Mouse (Mus musculus) gastrocnemius, postnatal 4 days (tissue): ENCODE measurements around the gene Etv3. TPM values are rescaled to one million over a fixed set of nuclear protein-coding genes. Genes with fewer than 3 reads are reported as not detected.
"Not testable (repeated sequence)": the region's sequence is repeated elsewhere in the genome, so short reads cannot be mapped to it uniquely, and the experiment has no call there.

Experiments
- DNase-seq, 2 experiments: peaks; one replicate each; pipeline ENCODE4 v3.0.0; 2021 to 2022; ENCODE audit warnings: low spot score in 2 of 2, mixed read lengths in 2 of 2
- long read RNA-seq, 2 experiments: library from polyadenylated mRNA; stranded (forward); transcript quantifications; one replicate each; pipeline ENCODE4 v2.0.0; 2021
- total RNA-seq, 2 experiments: library from RNA; stranded (reverse); gene quantifications; 2 replicates each; pipeline ENCODE4 v1.2.3; 2021

Etv3 gene
- 10 to 100 TPM; 14.3 to 15.3 TPM for total RNA-seq
- long read RNA-seq, experiment 1, full-length matches to known transcripts = 5 of 9 reads
- long read RNA-seq, experiment 1, partial matches to known transcripts = 1 of 9 reads
- long read RNA-seq, experiment 1, other reads (novel, unspliced or antisense) = 3 of 9 reads
- long read RNA-seq, experiment 2, full-length matches to known transcripts = 3 of 8 reads
- long read RNA-seq, experiment 2, partial matches to known transcripts = 5 of 8 reads
- long read RNA-seq, experiment 2, other reads (novel, unspliced or antisense) = 0 of 8 reads

DNA sequence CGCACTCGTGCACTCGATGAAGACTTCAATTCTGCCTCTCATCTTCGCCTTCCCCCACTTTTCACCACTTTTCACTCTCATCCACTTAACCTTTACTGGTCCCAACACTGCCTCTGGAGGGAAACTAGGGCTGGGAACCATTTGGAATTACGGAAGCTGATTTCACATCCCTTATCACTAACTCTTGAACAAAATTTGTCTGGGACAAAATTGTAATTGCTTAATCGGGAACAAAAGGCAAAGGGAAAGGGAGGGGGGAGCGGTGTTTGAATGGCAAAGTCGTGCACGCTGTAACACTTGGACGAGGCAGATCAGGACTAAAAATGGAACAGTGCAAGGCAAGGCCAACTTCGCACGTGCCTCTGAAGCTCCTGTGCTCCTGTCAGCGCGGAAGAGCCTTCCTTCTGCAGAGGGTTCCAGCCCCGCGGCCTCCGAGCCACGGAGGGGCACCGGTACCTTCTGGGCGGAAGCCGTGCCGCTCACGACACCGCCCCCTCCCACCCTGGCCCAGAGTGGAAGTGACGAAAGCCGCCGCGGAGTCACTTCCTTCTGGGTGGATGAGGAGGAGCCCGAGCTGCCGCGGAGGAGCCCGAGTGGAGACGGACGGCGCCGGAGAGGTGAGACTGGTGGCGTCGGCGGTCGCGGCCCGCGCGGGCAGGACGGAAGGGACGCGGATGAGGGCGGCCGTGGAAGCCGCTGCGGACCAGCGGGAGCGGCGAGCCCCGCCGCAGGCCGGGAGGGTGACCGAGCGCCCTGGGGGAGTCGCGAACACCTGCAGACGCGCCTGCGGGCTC is at the start of gene Etv3:
Etv3 (plus strand) TSS at position 365 of the 794 bp plus-strand sequence.
- DNase-seq = peak; percentile 77 to 86

DNA sequence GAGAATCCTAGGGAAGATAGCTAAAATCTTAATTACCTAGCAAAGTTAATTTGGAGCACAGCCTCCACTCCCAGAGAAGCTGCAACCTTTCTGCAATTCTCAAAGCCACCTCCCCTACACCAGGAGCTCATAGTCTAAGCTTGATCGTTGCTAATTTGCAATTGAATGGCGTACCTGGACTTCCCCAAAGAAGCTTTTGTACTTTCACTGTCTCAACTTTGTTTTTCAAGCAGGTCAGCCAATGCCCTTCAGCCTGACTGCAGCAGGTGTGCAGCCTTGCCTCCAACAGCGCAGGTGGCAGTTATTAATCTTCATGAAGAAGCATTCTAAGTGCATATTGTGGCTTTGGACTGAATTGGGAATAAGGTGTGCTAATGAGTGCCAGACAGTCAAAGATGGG is 47.3 kb upstream of the Etv3 start:
- DNase-seq = not testable (repeated sequence)

DNA sequence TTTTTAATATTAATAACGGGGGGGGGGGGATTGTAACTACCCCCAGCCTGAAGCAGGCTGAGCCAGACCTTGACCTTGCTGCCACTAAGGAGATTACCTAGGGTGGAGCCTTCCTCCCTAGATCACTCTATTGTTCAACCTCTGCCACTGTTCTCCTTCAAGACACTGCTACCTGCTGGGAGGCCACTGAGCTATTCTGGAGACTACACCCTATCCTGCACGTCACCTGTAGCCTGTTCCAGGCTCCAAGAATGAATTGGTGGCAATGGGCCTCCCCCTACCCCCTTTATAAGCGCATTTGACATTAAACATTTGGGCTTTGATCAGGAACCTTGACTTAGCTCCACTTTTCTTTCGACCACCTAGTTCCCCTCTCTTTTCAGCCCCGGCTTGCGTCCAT is 46.6 kb upstream of the Etv3 start:
- not testable (repeated sequence) for DNase-seq

DNA sequence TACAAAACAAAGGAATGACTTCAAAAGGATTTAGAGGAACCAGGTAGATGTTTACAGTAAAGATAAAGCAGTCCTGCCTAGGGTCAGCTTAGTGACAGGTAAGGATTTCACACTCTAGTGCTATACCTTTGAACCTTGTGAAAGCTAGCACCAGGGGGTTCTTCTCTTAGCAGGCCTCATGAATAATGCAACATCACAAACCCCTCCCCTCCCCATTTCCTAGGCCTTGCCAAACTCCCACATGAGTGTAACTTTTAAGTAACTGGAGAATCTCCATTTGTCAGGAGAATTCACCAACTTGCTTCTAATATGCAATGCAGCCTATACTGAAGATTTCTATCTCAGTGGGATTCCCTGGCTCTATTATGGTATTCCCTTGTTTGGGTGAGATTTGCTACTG is 46.0 kb upstream of the Etv3 start:
- not testable (repeated sequence) for DNase-seq

DNA sequence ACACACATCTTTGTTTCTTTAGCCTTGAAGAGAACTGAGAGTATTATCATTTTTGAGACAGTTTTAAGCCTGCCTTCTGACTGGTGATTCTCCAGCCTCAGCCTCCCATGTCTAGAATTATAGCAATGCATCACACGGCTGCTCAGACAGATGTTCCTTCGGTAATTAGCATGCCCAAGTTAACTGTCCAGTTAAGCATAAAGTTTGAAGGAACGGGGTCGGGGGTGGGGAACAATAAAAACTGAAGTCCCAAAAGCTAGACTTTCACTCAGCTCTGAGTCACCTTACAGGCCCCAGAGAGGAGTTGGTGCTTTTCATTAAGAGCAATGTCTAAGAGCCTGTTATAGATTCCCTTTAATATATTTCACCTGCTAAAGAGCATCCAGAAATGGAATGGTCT is 37.8 kb upstream of the Etv3 start:
- no peak for DNase-seq

DNA sequence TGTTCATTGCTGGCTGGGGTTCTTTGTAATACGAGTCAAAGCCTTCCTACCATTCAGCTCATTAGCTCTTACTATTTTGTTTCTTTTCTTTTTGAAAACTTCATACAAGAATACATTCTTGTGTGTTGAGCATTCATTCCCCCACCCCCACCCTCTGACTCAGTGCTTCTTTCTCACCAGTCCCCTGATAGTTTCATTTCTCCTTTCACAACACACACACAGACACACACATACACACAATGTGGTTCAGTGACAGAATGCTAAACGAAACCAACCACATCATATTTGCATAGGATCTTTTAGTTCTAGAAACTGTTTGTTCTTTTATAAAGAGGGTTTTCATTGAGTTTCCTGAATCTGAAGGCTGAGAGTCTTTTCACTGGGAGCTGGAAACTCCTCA is 37.3 kb upstream of the Etv3 start:
- DNase-seq = no peak

DNA sequence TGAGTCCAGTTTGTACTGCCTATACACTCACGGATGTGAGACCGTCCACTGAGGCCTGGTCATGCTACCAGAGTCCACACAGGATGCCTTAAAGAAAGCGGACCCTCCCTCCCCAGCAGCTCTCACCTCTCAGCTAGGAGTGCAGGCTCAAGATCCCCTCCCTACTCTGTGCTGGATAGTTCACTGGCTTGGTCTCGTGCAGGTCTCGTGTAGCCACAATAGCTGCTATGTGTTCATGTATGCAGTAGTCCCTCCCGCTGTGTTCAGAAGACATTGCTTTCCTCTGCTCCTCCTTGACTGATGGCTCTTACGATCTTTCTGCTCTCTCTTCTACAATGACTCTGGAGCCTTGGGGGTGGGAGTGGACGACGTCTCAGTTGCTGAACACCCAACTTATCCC is 26.9 kb upstream of the Etv3 start:
- no peak for DNase-seq

DNA sequence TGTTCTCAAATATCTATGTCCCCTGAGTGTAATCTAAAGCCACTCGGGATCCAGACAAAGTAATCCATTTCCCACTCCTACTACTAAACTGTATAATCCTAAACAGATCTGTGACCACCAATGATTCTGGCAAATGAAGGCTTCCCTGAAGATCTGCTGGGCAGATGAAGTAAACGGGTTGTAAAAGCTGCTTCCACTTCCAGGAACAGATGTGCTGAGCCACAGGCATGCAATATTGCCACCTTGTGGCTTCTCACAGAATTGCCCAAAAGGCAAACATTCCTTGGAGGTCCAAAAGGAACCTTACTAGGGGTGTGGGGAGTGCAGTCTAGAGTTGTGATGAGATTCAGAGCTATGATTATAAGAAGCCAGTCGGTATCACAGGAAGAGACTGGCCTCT is 26.1 kb upstream of the Etv3 start:
- DNase-seq = peak; percentile 49 to 70

DNA sequence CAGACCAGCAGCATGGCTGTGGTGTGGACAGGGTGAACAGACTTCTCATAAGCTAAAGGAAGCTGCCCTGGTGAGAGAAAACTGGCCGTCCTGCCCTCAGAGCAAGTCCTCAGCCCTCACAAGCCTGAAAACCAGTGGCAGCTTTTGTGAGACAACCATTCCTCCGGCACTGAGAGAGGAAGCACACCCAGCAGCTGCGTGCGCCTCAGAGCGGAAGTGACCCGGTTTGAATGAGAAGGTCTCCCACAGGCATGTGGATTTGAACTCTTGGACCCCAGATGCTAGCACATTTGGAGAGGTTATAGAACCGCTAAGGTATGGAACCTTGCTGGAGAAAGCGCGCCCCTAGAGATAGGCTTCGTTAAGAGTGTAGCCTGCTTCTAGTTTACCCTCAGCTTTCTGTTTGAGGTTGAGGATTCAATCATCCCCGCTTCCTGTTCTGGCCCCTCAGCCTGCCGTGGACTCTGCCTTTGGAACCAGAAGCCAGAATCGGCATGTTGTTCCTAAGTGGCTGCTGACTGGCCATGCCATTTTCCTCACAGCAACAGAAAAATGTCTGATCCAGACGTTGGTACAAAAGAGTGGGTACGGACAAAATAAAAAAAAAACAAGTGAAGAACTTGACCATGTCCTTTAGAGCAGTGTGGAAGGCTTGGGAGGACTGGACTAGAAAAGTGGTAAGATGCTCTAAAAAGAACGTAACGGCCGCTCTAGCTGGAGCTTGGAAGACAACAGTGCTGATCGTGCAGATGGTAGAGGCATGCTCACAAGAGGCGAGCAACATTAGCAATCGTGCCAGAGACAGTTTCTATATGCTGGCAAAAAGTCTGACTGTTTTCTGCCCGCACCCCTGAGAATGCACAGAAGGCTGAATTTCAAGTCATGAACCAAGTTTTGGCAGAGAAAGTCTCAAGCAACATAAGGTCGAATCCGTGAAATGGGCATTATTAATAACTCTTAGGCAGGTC is 24.8 kb upstream of the Etv3 start:
- no peak for DNase-seq

DNA sequence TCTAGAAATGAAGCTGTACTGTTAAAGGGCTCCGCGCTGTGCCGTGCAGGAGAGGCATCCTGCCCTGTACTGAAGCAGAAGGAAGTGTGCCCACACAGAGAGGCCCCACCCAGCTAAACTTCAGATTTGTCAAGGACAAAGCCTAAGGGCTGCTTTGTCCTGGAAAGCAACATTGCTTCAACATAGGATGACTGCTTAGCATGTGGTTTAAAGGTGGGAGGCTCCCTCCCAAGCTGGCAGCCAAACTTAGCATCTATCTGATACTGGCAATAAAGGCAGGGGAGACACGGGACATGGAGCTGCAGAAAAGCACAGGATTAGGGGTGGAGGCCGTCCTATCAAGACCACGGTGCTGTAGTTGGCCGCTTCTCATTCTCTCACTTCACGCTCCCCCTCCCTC is 24.1 kb upstream of the Etv3 start:
- DNase-seq = no peak

DNA sequence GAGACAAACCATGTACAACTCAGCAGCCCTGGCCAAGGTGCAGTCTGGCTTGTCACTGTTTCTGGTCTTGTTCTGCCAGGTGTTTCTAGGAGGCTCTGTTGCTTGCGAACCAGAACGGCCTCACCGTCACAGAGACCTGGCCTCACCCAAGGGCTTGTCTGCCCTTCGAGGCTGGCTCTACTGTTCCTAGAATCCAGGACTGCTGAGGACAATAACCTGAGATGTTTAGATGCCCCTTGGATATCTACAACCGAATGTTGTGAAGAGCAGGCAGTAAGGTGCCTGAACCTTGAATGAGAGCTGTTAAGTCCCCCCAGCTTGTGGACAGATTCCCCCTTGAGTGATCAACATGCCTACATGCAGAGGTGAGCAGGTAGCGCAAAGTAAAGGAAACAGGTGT is 22.4 kb upstream of the Etv3 start:
- no peak for DNase-seq

DNA sequence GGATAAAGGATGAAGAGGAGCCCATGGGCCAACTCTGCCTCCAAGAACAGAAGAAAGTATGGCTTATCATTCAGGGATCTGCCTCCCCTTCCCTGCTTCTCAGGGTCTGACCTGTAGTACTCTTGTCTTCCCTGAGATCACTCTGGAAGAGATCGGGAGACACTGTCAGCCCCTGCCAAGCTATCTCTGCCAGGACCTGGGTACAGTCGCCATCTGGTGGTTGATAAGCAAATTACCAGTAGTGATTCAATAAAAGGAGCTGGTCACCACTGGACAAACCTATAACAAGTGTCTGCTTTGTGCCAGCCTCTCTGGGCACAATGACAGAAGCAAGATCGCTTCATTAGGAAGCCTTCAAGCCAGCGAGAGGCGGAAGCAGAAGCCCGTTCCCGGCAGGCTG is 20.9 kb upstream of the Etv3 start:
- no peak for DNase-seq

DNA sequence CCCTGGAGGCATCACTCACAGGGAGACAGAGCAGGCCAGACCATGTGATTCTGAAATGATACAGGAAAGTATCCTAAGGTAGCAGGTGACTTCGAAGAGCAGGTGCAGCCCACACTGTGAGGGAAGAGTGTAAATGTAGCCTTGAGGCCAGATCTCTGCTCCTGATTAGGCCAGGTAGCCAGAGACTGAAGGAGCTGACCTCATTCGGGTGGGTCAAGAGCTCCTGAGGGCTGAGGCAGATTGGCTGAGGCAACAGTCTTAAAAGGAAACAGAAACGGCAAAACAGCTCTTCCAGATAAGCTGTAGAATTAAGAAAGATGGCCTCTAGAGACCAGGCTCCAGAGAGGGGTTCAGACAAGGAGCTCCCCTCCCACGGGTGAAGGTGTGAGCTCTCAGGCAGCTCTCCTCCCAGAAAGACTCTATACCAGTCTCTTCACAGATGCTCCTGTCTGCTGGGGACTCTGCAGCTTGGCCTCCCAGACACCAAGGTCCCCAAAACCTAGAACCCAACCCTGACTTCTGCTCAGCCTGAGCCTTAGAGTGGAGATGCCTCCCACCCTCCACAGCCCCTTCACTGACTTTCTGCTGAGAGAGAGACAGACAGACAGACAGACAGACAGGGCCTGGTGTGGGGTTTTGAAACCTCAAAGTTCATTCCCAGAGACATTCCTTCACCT is 20.3 kb upstream of the Etv3 start:
- DNase-seq = no peak

DNA sequence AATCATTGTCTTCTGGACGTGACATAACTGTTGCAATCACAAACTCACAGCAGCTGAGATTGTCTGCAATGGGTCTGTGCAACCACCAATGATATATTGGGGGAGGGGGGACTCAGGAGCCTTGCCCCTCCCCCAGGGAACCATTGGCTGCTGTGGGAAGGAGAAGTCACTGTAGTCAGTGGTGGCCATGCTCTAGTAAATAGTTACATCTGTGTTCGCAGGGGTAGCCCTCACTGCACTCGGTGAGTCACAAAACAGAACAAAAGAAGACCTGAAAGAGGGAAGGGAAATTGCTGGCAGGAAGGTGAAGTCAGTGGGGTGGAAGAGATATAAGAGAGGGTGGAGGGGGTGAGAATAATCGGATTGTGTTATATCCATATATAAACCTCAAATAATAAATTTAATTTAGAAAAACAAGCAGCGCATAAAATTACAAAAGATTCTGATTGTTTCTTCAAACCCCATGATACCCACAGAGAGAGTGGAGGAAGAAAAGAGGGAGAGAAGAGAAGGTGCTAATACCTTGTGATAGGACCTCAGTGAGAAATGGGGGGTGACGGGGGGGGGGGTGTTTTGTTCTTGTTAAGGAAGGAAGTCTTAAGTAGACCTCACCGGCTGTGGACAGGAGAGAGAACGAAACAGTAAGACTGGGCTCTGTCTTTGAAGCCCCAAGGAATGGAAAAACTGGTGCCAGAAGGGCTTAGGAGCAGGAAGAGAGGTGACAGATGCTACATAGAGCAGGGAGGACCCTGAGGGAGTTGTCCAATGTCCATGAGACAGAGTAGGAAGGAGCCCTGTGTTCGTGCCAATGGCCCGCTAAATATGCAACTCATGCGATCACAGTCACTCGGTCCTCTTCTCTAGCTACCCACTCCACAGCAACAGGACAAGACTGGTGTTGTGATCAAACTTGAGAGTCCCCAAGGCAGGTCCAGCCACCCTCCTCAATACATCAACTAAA is 18.5 kb upstream of the Etv3 start:
- DNase-seq = no peak

DNA sequence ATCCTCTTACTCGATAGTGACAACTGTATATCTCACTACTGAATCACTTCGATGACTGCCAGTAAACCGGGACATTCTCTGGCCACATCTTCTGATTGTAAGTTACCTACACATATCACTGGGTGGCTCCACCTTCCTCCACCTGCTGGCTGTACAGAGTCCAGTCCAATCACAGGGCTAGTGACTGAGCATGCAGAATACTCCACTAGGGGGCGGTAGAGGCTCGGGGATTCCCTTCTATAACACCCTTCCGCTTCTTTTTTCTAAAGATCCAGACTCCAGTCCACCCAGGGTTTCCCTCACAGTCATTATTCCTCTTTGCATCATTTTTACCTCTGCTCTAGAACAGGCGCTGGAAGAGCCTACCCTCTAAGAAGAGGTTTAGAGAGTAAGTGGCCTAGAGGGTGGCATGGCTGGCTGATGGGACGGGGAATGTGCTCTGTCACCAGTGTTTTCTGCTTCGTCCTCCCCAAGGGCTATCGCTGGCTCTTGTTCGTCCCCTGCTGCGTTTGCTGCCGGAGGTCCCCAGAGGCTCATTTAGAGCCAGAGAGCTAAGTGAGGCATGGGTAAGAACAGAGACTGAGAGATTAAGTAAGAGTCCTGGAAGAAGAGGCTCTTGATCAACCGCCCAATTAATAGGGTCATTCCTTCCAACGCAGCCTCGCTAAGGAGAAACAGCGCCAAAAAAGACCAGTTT is 16.9 kb upstream of the Etv3 start:
- DNase-seq = peak; percentile 57 to 82

DNA sequence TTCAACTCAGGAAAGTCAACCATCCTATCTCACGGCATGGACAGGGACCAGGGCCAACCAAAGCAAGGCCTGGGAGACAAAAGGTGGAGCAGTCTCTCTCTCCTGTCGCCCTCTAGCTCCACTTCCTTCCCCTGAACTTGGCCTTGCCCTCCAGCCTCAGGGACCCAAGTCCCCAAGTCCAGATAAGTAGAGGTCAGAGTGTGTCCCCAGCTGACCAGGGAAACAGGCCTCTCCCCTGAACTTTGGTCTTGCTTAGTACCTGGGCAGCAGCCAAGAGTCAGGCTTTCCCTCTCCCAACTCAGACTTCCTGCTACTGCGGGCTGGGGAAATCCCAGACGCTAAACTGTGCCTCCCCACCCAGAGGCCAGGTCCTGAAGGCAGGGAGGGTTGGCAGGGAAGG is 16.1 kb upstream of the Etv3 start:
- DNase-seq = no peak

DNA sequence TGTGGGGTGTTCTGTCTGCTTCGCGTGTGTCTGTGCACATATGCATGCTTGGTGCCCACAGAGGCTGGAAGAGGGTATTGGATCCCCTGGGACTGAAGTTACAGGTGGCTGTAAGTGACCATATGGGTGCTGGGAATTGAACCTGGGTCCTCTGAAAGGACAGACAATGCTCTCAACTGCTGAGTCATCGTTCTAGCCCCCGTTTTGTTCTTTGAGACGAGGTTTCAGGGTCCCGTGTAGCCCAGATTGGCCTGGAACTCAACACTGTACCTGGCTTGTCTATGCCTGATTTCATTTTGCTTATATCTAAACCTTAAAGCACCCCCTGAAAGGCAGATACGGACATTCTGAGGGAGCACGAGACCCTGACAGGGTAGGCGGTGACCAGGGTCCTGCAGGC is 14.4 kb upstream of the Etv3 start:
- no peak for DNase-seq

DNA sequence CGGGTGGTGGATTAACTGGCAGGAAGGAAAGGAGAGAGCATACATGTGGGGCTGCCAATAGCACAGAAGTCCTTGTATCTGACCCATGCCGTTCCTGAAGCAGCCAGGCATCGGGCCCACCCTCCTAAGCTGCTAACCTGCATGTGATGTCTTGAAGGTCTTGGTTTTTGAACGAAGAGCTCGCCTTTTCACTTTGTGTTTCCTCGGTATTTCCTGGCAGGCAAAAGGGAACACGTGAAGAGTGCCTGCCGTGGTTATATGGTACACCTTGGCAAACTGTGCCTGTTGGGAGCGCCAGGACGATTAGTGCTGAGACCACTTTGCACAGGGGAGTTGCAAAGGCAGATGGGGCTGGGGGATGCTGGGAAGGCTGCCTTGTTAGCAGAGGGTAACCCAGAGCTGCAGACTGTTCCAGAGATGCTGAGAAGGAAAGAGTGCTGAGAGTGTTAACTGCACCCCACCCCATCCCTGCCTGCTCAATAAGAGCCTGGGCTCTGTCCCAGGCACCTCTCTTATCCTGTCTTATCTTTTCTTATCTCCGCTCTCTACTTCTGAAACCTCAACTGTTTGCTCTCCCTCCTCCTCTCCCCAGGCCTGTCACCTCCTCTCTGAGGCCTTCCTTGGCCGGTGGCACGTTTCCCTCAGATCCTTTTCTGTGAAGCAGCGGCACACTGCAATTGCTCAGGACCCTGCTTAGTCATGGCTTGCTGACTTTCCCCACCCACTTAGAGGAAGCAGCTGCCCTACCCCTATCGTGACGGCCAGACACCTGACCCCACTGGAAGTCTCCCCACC is 13.0 kb upstream of the Etv3 start:
- no peak for DNase-seq
